Mouse (Mus musculus) cortical plate, adult 2 months (tissue): ENCODE measurements around the gene Adcy5. TPM values are rescaled to one million over a fixed set of nuclear protein-coding genes. Genes with fewer than 3 reads are reported as not detected.
A peak's percentile ranks its signal among the peaks of the same experiment; 100 is the strongest.

Experiments used
- H3K27ac ChIP-seq: fragments of 200-500 bp; 2 replicates; pipeline ENCODE4 v1.5.1; 2012; ENCODE audit warnings: low read length, control low read depth, inconsistent platforms; ENCODE audit not compliant: insufficient read depth
- H3K4me1 ChIP-seq: fragments of 200-500 bp; 2 replicates; pipeline ENCODE4 v1.6.1; 2011; ENCODE audit warnings: low read length; ENCODE audit not compliant: control insufficient read depth, insufficient read depth
- H3K4me3 ChIP-seq: fragments of 200-500 bp; 2 replicates; pipeline ENCODE4 v1.5.1; 2011; ENCODE audit warnings: mild to moderate bottlenecking, low read length, control low read depth; ENCODE audit not compliant: insufficient read depth
- CTCF ChIP-seq: fragments of 200-500 bp; IDR thresholded peaks from 2 replicates; pipeline ENCODE4 v1.5.1; 2011; ENCODE audit warnings: mild to moderate bottlenecking, control low read depth, low read length; ENCODE audit not compliant: insufficient read depth; ENCODE audit errors: extremely low read depth
- POLR2A ChIP-seq: fragments of 200-500 bp; IDR thresholded peaks from 2 replicates; pipeline ENCODE4 v1.6.1; 2011; ENCODE audit warnings: mild to moderate bottlenecking, low read length, control low read depth; ENCODE audit not compliant: insufficient read depth; ENCODE audit errors: extremely low read depth
- polyA plus RNA-seq: library from polyadenylated mRNA; depleted of rRNA; stranded (reverse); fragments of >200 nt; gene quantifications from 2 replicates; pipeline ENCODE4 v1.2.3, GENCODE M21; 2012

The Adcy5 gene
- polyA plus RNA-seq, 1 experiment: 93.4 TPM

- Histone ChIP-seq H3K4me3 (no peak overlapping the region), H3K4me1 (peaks cover 5% of the 10 kb centered on the region), H3K27ac (peak overlapping the region; percentile 70)
- no peak for TF ChIP-seq CTCF
- TF ChIP-seq POLR2A: no peak
Observed at GRCm38 (mm10) chr16:35199721-35200431, 45.2 kb downstream of the Adcy5 start.

- TF ChIP-seq CTCF (no peak), POLR2A (no peak)
- Histone ChIP-seq H3K4me3 (no peak overlapping the region), H3K4me1 (peaks cover 9% of the 10 kb centered on the region), H3K27ac (peak overlapping the region; percentile 70)
Observed at GRCm38 (mm10) chr16:35200432-35201142, 45.9 kb downstream of the Adcy5 start.

- H3K27ac ChIP-seq: no peak overlapping the region
Observed at GRCm38 (mm10) chr16:35201281-35201680, 46.6 kb downstream of the Adcy5 start.

GRCm38 (mm10) chr16:35203511-35203910 is 48.8 kb downstream of the Adcy5 start:
- H3K4me1 ChIP-seq: peaks cover 12% of the 10 kb centered on the region
- H3K27ac ChIP-seq: no peak overlapping the region
- no peak overlapping the region for H3K4me3 ChIP-seq
- TF ChIP-seq CTCF: no peak
- no peak for TF ChIP-seq POLR2A

More at GRCm38 (mm10) chr16:35201281-35201680, 46.6 kb downstream of the Adcy5 start:
- H3K4me3 ChIP-seq: no peak overlapping the region
- TF ChIP-seq CTCF (no peak), POLR2A (no peak)
- peaks cover 12% of the 10 kb centered on the region for H3K4me1 ChIP-seq

GRCm38 (mm10) chr16:35205681-35206080 is 51.0 kb downstream of the Adcy5 start:
- peaks cover 7% of the 10 kb centered on the region for H3K4me1 ChIP-seq
- H3K4me3 ChIP-seq: no peak overlapping the region
- 0 out of 2 replicates have a peak overlapping the region, but pooled peaks have one; percentile 52 for H3K27ac ChIP-seq
- no peak for TF ChIP-seq POLR2A

GRCm38 (mm10) chr16:35206426-35206825 is 51.7 kb downstream of the Adcy5 start:
- Histone ChIP-seq H3K27ac (no peak overlapping the region), H3K4me3 (no peak overlapping the region), H3K4me1 (peaks cover 7% of the 10 kb centered on the region)
- TF ChIP-seq POLR2A (no peak), CTCF (no peak)

GRCm38 (mm10) chr16:35208796-35209195 is 54.1 kb downstream of the Adcy5 start:
- Histone ChIP-seq H3K4me3 (no peak overlapping the region), H3K27ac (no peak overlapping the region), H3K4me1 (peaks cover 7% of the 10 kb centered on the region)
- no peak for TF ChIP-seq CTCF
- no peak for TF ChIP-seq POLR2A

- H3K4me1 ChIP-seq: peaks cover 9% of the 10 kb centered on the region
- no peak for TF ChIP-seq CTCF
- no peak for TF ChIP-seq POLR2A
- H3K4me3 ChIP-seq: no peak overlapping the region
- H3K27ac ChIP-seq: no peak overlapping the region
Observed at GRCm38 (mm10) chr16:35209753-35210152, 55.1 kb downstream of the Adcy5 start.

GRCm38 (mm10) chr16:35215047-35215446 is 60.4 kb downstream of the Adcy5 start:
- peaks cover 3% of the 10 kb centered on the region for H3K4me1 ChIP-seq
- H3K4me3 ChIP-seq: no peak overlapping the region
- no peak for TF ChIP-seq POLR2A
- TF ChIP-seq CTCF: no peak
- no peak overlapping the region for H3K27ac ChIP-seq

- peaks cover 3% of the 10 kb centered on the region for H3K4me1 ChIP-seq
- no peak overlapping the region for H3K27ac ChIP-seq
- TF ChIP-seq CTCF: no peak
- no peak for TF ChIP-seq POLR2A
- H3K4me3 ChIP-seq: no peak overlapping the region
Observed at GRCm38 (mm10) chr16:35215498-35215897, 60.8 kb downstream of the Adcy5 start.
